Mouse (Mus musculus) erythroblast, embryonic 14.5 days (primary cell): Measurements from ENCODE around the gene Tppp.

ENCODE experiments used
- GATA1 ChIP-seq: IDR thresholded peaks from 2 replicates; pipeline ENCODE4 v1.6.1; 2012; ENCODE audit warnings: low read length, inconsistent platforms, mixed read lengths
- TAL1 ChIP-seq: IDR thresholded peaks from 3 replicates; pipeline ENCODE4 v1.6.1; 2012; ENCODE audit warnings: low read length, inconsistent platforms, mixed read lengths

DNA sequence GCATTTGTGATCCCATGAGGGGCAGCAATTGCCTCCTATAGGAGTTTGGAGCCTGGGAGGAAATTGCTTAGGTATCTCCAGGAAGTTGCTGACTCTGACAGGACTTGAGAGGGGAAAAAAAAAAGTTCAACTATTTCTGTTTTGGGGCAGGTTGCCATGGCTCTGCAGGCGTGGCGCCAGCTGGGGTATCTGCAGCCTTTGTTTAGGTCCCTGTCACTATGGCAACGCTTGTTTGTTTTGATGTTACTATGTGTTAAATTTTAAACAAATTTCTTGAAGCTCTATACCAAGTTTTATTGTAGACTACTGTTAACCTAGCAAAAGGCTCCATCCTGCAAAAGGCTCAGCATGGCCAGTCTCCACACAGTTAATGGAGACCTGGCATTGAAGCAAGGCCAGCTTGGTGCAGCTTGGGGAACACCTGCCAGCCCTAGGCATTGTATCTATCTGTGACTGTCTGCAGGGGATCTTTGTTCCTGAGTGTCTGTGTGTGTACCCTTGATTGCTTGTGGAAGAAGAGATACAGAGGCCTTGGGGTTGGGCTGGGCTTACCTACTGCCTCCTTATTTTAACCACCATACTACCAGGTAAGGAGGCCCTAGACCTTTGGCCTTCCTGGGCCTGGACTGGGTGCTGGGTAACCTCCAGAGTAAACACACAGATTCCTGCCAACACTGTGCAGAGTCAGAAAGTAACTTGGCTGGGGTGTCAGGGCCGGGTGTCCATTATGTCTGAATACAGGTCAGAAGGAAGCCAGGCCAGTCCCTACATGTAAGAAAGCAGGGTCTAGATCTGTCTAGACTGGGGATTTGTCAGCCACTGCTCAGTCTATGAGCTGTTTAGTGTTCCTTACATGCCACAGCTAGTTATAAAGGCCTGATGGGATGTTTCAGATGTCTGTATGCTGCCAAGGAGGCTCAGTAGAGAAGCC, 16.2 kb downstream of the Tppp start:
- TF ChIP-seq GATA1 (no peak), TAL1 (no peak)
